Mouse (Mus musculus) bone marrow macrophage, adult 2 months (primary cell): ENCODE measurements at regions not wholly inside any gene's neighbourhood (a gene's known extent, or its start where the extent isn't known, plus 50 kb on each side); places are given as distances from the start of the nearest gene placed in this dataset.

Experiments used
- H3K27ac ChIP-seq: 2 replicates; pipeline ENCODE4 v1.5.1; 2012; ENCODE audit warnings: low read depth, low read length; ENCODE audit not compliant: insufficient read depth
- H3K4me1 ChIP-seq: 2 replicates; pipeline ENCODE4 v1.6.1; 2012; ENCODE audit warnings: low read length; ENCODE audit not compliant: control insufficient read depth, insufficient read depth
- H3K4me3 ChIP-seq: 2 replicates; pipeline ENCODE4 v1.5.1; 2012; ENCODE audit warnings: mild to moderate bottlenecking, low read length, moderate library complexity; ENCODE audit not compliant: insufficient read depth
- CTCF ChIP-seq: IDR thresholded peaks from 2 replicates; pipeline ENCODE4 v1.5.1; 2012; ENCODE audit warnings: low read depth, mild to moderate bottlenecking, low read length, moderate library complexity
- POLR2A ChIP-seq: IDR thresholded peaks from 2 replicates; pipeline ENCODE4 v1.6.1; 2012; ENCODE audit warnings: mild to moderate bottlenecking, low read depth, low read length, borderline replicate concordance

GRCm38 (mm10) chr5:119248626-119249025 lies 421.8 kb upstream of the Tbx3 start:
- TF ChIP-seq POLR2A (no peak), CTCF (no peak)
- no peak overlapping the region for H3K27ac ChIP-seq
- H3K4me3 ChIP-seq: no peak overlapping the region
- no peaks in the 10 kb centered on the region for H3K4me1 ChIP-seq

- no peak overlapping the region for H3K27ac ChIP-seq
- no peak for TF ChIP-seq POLR2A
- TF ChIP-seq CTCF: no peak
- no peak overlapping the region for H3K4me3 ChIP-seq
- H3K4me1 ChIP-seq: no peaks in the 10 kb centered on the region
Measured at GRCm38 (mm10) chr5:119249124-119249718, 421.2 kb upstream of the Tbx3 start.

- no peak for TF ChIP-seq CTCF
- TF ChIP-seq POLR2A: no peak
Measured at GRCm38 (mm10) chr5:119251311-119252047, 419.0 kb upstream of the Tbx3 start.

GRCm38 (mm10) chr5:119257374-119258120 lies 412.9 kb upstream of the Tbx3 start:
- no peaks in the 10 kb centered on the region for H3K4me1 ChIP-seq
- no peak overlapping the region for H3K27ac ChIP-seq
- TF ChIP-seq CTCF (no peak), POLR2A (no peak)
- H3K4me3 ChIP-seq: no peak overlapping the region

More at GRCm38 (mm10) chr5:119251311-119252047, 419.0 kb upstream of the Tbx3 start:
- no peak overlapping the region for H3K27ac ChIP-seq
- H3K4me3 ChIP-seq: no peak overlapping the region
- H3K4me1 ChIP-seq: no peaks in the 10 kb centered on the region

- Histone ChIP-seq H3K4me3 (no peak overlapping the region), H3K4me1 (no peaks in the 10 kb centered on the region), H3K27ac (no peak overlapping the region)
- TF ChIP-seq CTCF: no peak
- no peak for TF ChIP-seq POLR2A
Measured at GRCm38 (mm10) chr5:119258831-119259230, 411.6 kb upstream of the Tbx3 start.

GRCm38 (mm10) chr5:119265149-119265890 lies 405.1 kb upstream of the Tbx3 start:
- no peak overlapping the region for H3K27ac ChIP-seq
- no peak overlapping the region for H3K4me3 ChIP-seq
- no peaks in the 10 kb centered on the region for H3K4me1 ChIP-seq
- no peak for TF ChIP-seq CTCF
- TF ChIP-seq POLR2A: no peak

GRCm38 (mm10) chr5:119271234-119271852 lies 399.1 kb upstream of the Tbx3 start:
- no peak overlapping the region for H3K27ac ChIP-seq
- H3K4me1 ChIP-seq: no peaks in the 10 kb centered on the region
- TF ChIP-seq CTCF: no peak
- TF ChIP-seq POLR2A: no peak
- no peak overlapping the region for H3K4me3 ChIP-seq

GRCm38 (mm10) chr5:119273203-119273602 lies 397.3 kb upstream of the Tbx3 start:
- no peak overlapping the region for H3K27ac ChIP-seq
- TF ChIP-seq CTCF (no peak), POLR2A (no peak)
- no peak overlapping the region for H3K4me3 ChIP-seq

GRCm38 (mm10) chr5:119273615-119274014 lies 396.9 kb upstream of the Tbx3 start:
- H3K4me1 ChIP-seq: no peaks in the 10 kb centered on the region

More at GRCm38 (mm10) chr5:119273203-119273602, 397.3 kb upstream of the Tbx3 start:
- H3K4me1 ChIP-seq: no peaks in the 10 kb centered on the region

More at GRCm38 (mm10) chr5:119273615-119274014, 396.9 kb upstream of the Tbx3 start:
- TF ChIP-seq CTCF (no peak), POLR2A (no peak)
- Histone ChIP-seq H3K27ac (no peak overlapping the region), H3K4me3 (no peak overlapping the region)
